Mouse (Mus musculus) heart, postnatal 10 days (tissue): Measurements from ENCODE around the gene Pms1. TPM values are rescaled to one million over a fixed set of nuclear protein-coding genes. Genes with fewer than 3 reads are reported as not detected.
"Not testable (repeated sequence)": the region's sequence is repeated elsewhere in the genome, so short reads cannot be mapped to it uniquely, and the experiment has no call there.

Experiments
- DNase-seq, 2 experiments: peaks; one replicate each; pipeline ENCODE4 v3.0.0; 2021
- intact Hi-C: fragments of 180-260 bp; cut with DNase I; formaldehyde crosslinking; loops from one replicate; pipeline ENCODE4 v1.15.1; 2025
- total RNA-seq, 2 experiments: library from RNA; stranded (reverse); gene quantifications; 2 replicates each; pipeline ENCODE4 v1.2.3; 2021

Gene Pms1
- 1 to 10 TPM; 6.9 to 7.7 TPM for total RNA-seq

DNA sequence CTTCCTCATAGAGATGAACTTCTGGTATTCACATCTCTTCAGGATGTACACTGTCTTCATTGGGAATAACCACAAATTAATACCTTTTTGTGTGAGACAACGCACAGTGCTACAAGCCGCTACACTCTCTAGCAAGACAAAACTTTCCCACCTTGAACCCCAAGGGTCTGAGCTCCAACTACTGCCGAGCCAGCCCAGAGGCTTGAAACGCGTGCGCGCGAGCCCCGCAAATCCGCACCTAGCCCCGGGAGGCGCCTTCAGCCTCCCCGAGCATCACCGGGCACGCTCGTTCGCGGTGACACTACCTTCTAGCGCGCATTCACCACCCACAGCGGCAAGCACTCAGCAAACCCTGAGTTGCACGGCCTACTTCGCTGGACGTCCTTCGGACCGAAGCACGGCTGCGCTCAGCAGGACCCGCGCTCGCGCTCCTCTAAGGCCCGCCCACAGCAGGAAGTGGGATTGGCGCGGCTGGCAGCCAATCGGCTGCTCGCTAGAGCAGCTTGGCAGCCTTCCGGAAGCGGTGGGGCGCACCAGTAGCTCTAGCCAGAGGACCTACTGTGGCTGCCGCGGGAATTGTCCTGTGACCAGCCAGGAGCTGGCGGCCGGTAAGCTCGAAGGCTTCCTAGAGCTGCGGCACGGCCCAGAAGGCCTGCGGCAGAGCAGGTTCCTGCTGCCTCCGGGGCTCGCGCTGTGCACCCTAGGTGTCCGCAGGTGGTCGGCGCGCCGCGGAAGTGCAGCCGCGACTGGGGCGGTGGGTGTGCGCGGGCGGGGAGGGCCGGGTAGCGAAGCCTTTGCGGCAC is at the start of gene Pms1, which contains the start of the genes Ormdl1 and Gm28778:
Gene Pms1, minus strand, starts transcription at position 438 of the 803 bp plus-strand sequence.
Gene Ormdl1, plus strand, starts transcription at position 515 of the 803 bp plus-strand sequence.
Gene Gm28778, plus strand, starts transcription at position 531 of the 803 bp plus-strand sequence.
- intact Hi-C loops: loop anchor here (1.0 to 10.0 kb wide), 2 partner anchors 17 to 452 kb away; partner anchors contain the start of genes Hibch and Osgepl1
- DNase-seq: peak; percentile 97

- no peak for DNase-seq
- intact Hi-C loops: no loop called here
These were observed 44.3 kb upstream of the Pms1 start for GRCm38 (mm10) chr1:53341071-53341470.

DNA sequence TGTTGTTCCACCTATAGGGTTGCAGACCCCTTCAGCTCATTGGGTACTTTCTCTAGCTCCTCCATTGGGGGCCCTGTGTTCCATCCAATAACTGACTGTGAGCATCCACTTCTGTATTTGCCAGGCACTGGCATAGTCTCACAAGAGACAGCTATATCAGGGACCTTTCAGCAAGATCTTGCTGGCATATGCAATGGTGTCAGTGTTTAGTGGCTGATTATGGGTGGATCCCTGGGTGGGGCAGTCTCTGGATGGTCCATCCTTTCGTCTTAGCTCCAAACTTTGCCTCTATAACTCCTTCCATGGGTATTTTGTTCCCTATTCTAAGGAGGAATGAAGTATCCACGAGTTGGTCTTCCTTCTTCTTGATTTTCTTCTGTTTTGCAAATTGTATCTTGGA is 40.6 kb upstream of the Pms1 start:
- DNase-seq, intact Hi-C loops: not testable (repeated sequence)

DNA sequence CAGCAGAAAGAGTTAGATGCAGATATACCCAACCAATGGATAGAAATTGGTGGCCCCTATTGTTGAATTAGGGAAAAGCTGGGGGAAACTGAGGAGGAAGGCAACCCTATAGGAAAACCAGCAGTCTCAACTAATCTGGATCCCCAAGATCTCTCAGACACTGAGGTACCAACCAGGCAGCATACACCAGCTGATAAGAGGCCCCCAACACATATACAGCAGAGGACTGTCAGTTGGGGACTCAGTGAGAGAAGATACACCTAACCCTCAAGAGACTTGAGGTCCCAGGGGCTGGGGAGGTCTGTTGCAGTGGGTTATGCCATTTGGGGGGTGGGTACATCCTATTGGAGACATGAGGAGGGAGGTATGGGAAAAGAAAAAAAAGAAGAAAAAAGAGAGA is 38.6 kb upstream of the Pms1 start:
- DNase-seq: no peak
- intact Hi-C loops: no loop called here

- DNase-seq, intact Hi-C loops: not testable (repeated sequence)
These were observed 36.7 kb upstream of the Pms1 start for GRCm38 (mm10) chr1:53333527-53333926.

- DNase-seq: no peak
- intact Hi-C loops: no loop called here
These were observed 28.1 kb upstream of the Pms1 start for GRCm38 (mm10) chr1:53324827-53325494.

GRCm38 (mm10) chr1:53324277-53324676 is 27.5 kb upstream of the Pms1 start:
- intact Hi-C loops: no loop called here

GRCm38 (mm10) chr1:53323254-53323653 is 26.4 kb upstream of the Pms1 start:
- intact Hi-C loops: no loop called here

More at GRCm38 (mm10) chr1:53324277-53324676, 27.5 kb upstream of the Pms1 start:
- no peak for DNase-seq

DNA sequence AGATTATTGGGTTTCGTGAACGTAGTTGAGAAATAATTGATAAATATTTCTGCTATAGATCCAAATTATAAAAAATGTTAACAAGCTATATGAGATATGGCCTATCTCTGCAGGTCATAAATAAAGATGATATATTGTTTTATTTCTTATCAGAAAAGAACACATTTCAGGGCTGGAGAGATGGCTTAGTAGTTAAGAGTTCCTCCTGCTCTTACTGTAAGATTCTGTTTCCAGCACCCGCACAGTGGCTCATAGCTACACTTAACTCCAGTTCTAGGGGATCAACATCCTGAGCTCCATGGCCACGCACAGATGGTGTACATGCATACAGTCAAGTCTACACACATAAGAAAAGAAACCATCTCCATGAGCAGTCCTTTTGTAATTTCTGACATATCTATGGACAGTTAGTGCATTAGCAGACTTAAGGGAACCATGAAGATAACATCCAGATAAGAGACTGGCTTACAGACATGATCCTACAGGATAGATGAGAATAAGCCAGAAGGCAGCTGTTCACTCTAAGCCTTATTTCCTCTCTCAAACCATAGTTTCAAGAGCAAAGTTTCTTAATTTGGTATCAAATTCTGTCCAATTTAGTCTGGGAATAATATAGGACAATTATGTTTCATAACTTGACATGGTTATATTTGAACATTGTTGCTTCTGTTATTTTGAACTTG is 25.0 kb upstream of the Pms1 start:
- no peak for DNase-seq
- intact Hi-C loops: no loop called here

More at GRCm38 (mm10) chr1:53323254-53323653, 26.4 kb upstream of the Pms1 start:
- DNase-seq: no peak

DNA sequence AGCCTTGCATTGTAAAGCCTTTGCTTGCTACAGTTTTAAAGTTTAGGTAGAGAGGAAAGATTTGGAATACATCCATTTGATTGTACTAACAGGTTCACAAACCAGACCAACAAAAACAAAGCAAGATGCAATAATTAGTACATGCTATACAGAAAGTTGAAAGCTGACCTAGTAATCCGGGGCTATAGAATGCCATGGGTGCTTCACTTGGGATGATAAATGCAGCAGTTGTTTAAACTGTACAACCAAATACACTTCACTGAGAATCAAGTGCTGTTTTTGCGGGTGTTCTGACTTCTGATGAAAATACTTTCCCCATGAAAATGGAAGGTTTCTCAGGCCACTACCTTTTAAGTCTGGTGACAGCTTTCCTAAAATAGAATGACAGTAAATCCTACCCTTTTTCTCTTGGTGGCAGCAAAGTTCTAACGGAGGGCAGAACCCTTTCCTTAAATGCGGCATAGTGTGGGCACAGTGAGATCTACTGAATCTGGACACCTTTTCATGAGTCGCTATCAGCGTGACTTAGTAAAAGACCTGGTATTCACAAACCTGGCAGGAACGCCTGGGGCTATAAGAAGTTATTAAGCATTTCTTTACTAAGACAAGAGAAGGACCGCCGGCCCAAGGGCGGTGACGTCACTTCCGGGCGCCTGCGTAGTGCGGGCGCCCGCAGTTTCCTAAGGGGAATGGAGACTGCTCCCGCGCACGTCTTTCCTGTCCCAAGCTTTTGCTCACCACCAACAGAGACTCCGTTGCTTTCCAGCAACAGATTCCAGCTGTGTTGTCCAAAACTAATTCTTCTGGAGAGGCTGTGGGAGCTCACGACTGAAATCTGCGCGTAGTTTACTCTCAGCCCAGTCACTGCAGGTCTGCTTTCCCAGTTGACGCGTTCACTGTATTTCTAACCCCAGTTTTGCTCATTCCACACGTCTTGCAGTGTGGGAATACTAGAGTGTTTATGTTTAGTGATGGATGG is 16.5 kb upstream of the Pms1 start, which contains the start of gene Osgepl1:
Gene Osgepl1, plus strand, starts transcription at position 636 of the 979 bp plus-strand sequence.
- peak; percentile 89 to 90 for DNase-seq
- intact Hi-C loops: loop anchor here (1.0 kb wide), 2 partner anchors 16 to 39 kb away; partner anchors contain the start of genes Asdurf, Asnsd1, Gm28551 and Gm28778

DNA sequence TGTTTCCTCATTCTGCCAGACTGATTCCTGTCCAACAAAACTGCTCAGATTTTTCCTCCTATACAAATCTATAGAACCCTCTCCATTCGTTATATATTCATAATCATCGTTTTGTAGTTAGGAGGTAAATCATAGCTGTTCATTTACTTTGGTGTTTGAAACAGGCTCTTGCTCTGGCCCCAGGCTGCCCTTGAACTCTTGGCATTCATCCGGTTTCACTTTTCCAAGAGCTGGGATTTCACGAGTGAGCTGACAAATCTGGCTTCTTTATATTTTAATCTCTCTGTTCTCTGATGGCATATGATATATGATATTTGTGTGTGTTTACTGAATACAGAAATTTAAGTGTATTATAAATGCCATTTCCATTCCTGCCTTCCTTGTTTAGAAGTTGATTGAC is 3.7 kb upstream of the Pms1 start:
- intact Hi-C loops: no loop called here
- no peak for DNase-seq

DNA sequence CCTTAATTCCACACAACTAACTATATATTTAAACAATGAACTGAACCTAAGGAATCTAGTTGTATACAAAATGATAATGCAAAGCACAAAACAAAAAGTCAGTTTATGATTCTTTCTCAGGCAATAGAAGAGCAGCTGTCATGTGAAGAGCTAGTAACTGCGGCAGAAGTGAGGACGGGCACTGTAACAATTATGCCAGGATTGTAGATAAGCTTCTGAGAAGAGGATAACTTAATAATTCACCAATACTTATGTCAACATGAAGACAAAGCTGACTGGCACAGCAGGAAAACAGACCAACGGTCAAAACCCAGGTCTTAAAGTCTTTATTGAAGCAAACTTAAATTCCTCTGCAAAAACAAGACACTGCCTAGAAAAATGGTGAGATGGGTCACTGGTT is 5.6 kb downstream of the Pms1 start:
- no peak for DNase-seq
- intact Hi-C loops: loop anchor here (10.0 kb wide), 1 partner anchor 446 kb away; the partner anchor contains the start of gene Hibch

GRCm38 (mm10) chr1:53272646-53273045 is 24.2 kb downstream of the Pms1 start:
- DNase-seq: peak; percentile 38 to 55
- intact Hi-C loops: loop anchor here (1.0 kb wide), 1 partner anchor 219 kb away; no protein-coding TSS in a partner anchor

- DNase-seq: peak; percentile 15 to 19
- intact Hi-C loops: no loop called here
These were observed 26.9 kb downstream of the Pms1 start for GRCm38 (mm10) chr1:53269901-53270300.

DNA sequence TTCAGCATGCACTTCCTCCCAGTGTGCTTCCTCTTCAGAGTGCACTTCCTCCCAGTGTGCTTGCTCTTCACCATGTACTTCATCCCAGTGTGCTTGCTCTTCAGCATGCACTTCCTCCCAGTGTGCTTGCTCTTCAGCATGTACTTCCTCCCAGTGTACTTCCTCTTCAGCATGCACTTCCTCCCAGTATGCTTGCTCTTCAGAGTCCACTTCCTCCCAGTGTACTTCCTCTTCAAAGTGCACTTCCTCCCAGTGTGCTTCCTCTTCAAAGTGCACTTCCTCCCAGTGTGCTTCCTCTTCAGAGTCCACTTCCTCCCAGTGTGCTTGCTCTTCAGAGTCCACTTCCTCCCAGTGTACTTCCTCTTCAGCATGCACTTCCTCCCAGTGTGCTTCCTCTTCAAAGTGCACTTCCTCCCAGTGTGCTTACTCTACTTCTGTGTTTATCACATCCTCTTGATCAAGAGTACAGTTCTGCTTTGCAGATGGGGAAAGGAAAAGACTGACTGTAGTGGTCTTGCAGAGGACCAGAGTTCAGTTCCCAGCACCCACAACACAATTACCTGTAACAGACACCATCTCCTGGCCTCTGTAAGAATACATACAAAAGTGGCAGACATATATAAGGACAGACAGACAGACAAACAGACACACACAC is 31.7 kb downstream of the Pms1 start:
- DNase-seq, intact Hi-C loops: not testable (repeated sequence)

DNA sequence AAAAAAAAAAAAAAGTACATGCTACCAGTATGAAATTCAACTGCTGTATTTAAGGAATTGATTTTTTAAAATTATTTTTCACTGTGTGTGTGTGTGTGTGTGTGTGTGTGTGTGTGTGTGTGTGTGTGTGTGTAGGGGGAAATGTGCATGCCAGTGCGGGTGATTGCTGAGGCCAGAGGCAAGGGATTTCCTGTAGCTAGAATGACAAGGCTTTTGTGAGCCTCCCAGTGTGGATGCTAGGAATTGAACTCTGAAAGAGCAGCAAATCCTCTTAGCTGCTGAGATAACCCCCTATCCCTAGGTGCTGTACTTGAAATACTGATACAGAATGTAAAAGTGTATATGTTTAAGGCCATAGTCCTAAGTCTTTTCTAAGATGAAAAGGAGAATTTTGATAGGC is 70.8 kb downstream of the Pms1 start:
- intact Hi-C loops: no loop called here

DNA sequence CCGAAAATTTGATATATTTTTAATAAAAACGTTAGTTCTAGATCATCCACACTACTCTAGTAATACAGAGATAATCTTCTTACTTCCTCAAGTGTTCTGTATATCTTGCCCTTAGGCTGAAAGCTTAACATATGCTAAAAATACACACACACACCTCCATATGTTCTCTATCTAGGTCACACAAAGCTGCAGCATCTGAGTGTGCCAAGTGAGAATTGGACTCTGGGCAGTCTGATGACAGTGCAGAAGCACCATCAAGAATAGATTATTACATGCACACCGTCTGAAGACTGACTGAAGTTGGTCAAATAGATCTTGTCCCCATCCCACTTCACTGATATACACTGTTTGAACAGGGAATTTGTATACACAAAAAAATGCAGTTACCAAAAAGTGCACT is 71.2 kb downstream of the Pms1 start:
- intact Hi-C loops: no loop called here
- DNase-seq: peak in 1 of 2 experiments; percentile 3

More for the DNA sequence above, 70.8 kb downstream of the Pms1 start:
- no peak for DNase-seq

DNA sequence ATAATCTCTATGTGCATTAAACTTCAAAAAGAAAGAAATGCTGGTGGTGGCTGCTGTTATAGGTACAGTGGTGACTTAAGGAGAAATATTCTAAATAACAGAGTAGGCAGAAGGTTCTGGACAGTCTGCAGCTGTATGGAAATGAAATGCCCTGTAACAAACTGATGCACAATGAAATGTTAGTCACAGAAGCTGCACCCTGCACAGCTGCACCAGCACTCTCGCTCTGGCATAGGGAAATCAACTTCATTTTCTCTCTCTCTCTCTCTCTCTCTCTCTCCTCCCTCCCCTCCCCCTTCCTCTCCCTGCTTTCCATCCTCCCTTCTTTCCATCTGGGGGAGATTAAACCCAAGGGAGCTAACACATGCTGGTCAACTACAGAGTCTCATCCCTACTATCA is 72.0 kb downstream of the Pms1 start:
- DNase-seq: no peak
- intact Hi-C loops: no loop called here

DNA sequence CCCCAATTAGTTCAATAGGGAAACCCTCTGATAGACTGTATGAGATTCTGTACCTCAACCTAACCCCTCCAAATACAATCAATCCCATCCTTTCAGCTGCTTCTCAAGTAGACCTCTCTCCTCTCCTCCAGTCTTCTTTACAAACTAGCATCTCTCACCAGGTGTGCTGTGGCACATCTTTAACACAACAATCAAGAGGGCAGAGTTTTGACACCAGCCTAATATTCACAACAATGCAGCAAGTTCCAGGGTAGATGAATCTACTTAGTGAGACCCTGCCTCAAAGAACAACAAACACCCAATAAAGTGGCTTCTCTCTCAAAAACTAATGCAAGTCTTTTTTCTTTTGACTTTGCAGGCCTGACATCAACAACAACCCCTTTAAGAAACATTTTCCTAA is 86.7 kb downstream of the Pms1 start:
- intact Hi-C loops: no loop called here
- DNase-seq: no peak
